19 mouse cellular contexts compared by ENCODE assay signal in the genomic region with DNA sequence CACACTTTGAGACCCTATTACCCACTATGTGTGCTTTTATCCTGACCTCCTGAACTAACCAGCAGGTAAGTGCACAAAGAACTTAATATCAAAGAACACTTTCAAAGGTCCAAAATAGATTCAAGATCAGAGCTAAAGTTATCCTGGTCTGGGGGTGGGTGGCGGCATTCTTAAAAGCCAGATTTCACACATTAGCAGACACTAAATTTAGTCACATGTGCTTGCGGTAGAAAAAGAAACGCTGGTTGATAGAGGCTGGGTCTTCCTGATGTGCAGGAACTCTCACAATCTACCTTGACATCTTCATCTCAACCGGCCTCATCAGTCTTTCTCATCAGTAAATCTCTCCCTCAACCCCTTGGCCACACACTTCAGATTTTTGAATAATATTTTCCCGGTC.
"Had no signal": no experiment of that assay in that cellular context is flagged by ENCODE, and none has a peak within 500 bp of the region (broad histone marks: within the 10 kb centered on the region; RNA-seq: fewer than 3 reads in every experiment).

No protein-coding gene starts in this region.

- H3K4me1 ChIP-seq: hindbrain, embryonic 10.5 days; hindbrain, embryonic 12.5 days; intestine, embryonic 15.5 days; limb, embryonic 10.5 days; limb, embryonic 12.5 days had no signal

- H3K9ac ChIP-seq: heart, embryonic 12.5 days; hindbrain, embryonic 12.5 days; hindbrain, embryonic 14.5 days; intestine, embryonic 15.5 days; limb, embryonic 12.5 days; liver, embryonic 13.5 days had no signal

- H3K36me3 ChIP-seq: heart, embryonic 12.5 days; hindbrain, embryonic 10.5 days; hindbrain, embryonic 12.5 days; intestine, embryonic 15.5 days; limb, embryonic 10.5 days; limb, embryonic 12.5 days; liver, embryonic 13.5 days had no signal

- H3K4me2 ChIP-seq: heart, embryonic 12.5 days; hindbrain, embryonic 12.5 days; hindbrain, embryonic 14.5 days; intestine, embryonic 15.5 days; limb, embryonic 12.5 days; liver, embryonic 11.5 days; liver, embryonic 13.5 days had no signal

- H3K4me3 ChIP-seq: heart, adult 2 months; heart, embryonic 12.5 days; hindbrain, embryonic 10.5 days; hindbrain, embryonic 12.5 days; intestine, embryonic 15.5 days; layer of hippocampus, adult 2 months; limb, embryonic 10.5 days; limb, embryonic 12.5 days; liver, embryonic 13.5 days had no signal

- ATAC-seq: hindbrain, embryonic 16.5 days; inflammation-experienced regulatory T-cells, adult 6 months; intestine, embryonic 15.5 days; intestine, postnatal 0 days had no signal

- H3K9me3 ChIP-seq: heart, embryonic 12.5 days; hindbrain, embryonic 10.5 days; hindbrain, embryonic 12.5 days; intestine, embryonic 15.5 days; limb, embryonic 10.5 days; limb, embryonic 12.5 days; liver, embryonic 13.5 days had no signal

- H3K27ac ChIP-seq: heart, adult 2 months; hindbrain, embryonic 10.5 days; hindbrain, embryonic 12.5 days; hindbrain, embryonic 14.5 days; intestine, embryonic 15.5 days; layer of hippocampus, adult 2 months; limb, embryonic 10.5 days; limb, embryonic 12.5 days; liver, embryonic 13.5 days had no signal

- DNase-seq: gastrocnemius, postnatal 14 days; heart, adult 2 months; kidney, adult 18-20 months; kidney, adult 8-10 months; kidney, postnatal 25 days; liver; liver, embryonic 13.5 days had no signal

- H3K27me3 ChIP-seq: intestine, embryonic 15.5 days; limb, embryonic 12.5 days had no signal
